Mouse (Mus musculus) forebrain, embryonic 12.5 days (tissue): ENCODE measurements around the gene BC025920. TPM values are rescaled to one million over a fixed set of nuclear protein-coding genes. Genes with fewer than 3 reads are reported as not detected.
A peak's percentile ranks its signal among the peaks of the same experiment; 100 is the strongest.

Experiments
- ATAC-seq: fragments of 200-750 bp; cut with Nextera tagmentation; 2 replicates; pipeline ENCODE4 v1.8.0; 2017; ENCODE audit warnings: moderate TSS enrichment; ENCODE audit not compliant: low FRiP score
- H3K27ac ChIP-seq: fragments of 300-500 bp; sonication (generic); 2 replicates; pipeline ENCODE4 v1.5.1; 2016; ENCODE audit warnings: mild to moderate bottlenecking
- H3K27me3 ChIP-seq: fragments of 300-500 bp; sonication (generic); 2 replicates; pipeline ENCODE4 v1.6.1; 2016; ENCODE audit warnings: mild to moderate bottlenecking
- H3K36me3 ChIP-seq: fragments of 300-500 bp; sonication (generic); replicated peaks from 2 replicates; pipeline ENCODE4 v1.6.1; 2016; ENCODE audit warnings: mild to moderate bottlenecking
- H3K4me1 ChIP-seq: fragments of 300-500 bp; sonication (generic); 2 replicates; pipeline ENCODE4 v1.6.1; 2016
- H3K4me2 ChIP-seq: fragments of 300-500 bp; sonication (generic); 2 replicates; pipeline ENCODE4 v1.6.1; 2016; ENCODE audit warnings: mild to moderate bottlenecking, moderate library complexity
- H3K4me3 ChIP-seq: fragments of 300-500 bp; sonication (generic); replicated peaks from 2 replicates; pipeline ENCODE4 v1.5.1; 2016; ENCODE audit warnings: mild to moderate bottlenecking
- H3K9ac ChIP-seq: fragments of 300-500 bp; sonication (generic); 2 replicates; pipeline ENCODE4 v1.6.1; 2016; ENCODE audit warnings: mild to moderate bottlenecking
- H3K9me3 ChIP-seq: fragments of 300-500 bp; sonication (generic); 2 replicates; pipeline ENCODE4 v1.6.1; 2016
- WGBS: fragments of 180-500 bp; shearing (Covaris S2); methylation state at CpG from one replicate; pipeline ENCODE4 v1.1.7; 2016; 5-methylcytosine and 5-hydroxymethylcytosine counted together
- polyA plus RNA-seq: library from polyadenylated mRNA; unstranded; fragments of >200 nt; fragmentation: Nextera tagmentation; extraction: Ambion mirVana; gene quantifications from 2 replicates; pipeline ENCODE4 v1.2.1, GENCODE M21; 2016

BC025920 gene
- polyA plus RNA-seq, 1 experiment from 2014 or later = 2.2 TPM

DNA sequence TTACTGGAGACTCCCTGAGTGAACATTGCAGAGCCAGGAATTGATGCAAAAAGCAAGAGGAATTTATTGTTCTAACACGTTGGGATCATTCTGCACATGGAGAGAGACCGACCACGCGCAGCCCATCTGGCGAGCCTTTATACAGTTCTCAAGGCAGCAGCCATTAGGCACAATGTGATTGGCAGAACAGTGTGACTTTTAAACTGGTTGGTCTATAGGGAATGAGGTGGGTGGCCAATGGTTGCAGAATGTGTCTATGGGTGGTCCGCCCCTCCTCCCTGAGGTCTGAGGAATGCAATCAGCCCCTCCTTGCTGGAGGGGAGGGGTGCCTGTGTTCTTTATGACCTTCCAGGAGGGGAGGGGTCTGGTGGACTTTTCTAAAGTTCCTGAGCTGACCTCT lies 9.4 kb downstream of the BC025920 start:
- Histone ChIP-seq H3K4me3 (no peak overlapping the region), H3K27me3 (peaks cover 7% of the 10 kb centered on the region), H3K4me2 (no peak overlapping the region), H3K9me3 (no peaks in the 10 kb centered on the region; the same call in 1 of the 2 replicates), H3K9ac (no peak overlapping the region), H3K27ac (no peak overlapping the region), H3K4me1 (no peaks in the 10 kb centered on the region), H3K36me3 (peaks cover 4% of the 10 kb centered on the region; the same call in 1 of the 2 replicates)
- no peak for ATAC-seq
- WGBS = 68% methylated on average over 6 of the region's 6 CpGs

DNA sequence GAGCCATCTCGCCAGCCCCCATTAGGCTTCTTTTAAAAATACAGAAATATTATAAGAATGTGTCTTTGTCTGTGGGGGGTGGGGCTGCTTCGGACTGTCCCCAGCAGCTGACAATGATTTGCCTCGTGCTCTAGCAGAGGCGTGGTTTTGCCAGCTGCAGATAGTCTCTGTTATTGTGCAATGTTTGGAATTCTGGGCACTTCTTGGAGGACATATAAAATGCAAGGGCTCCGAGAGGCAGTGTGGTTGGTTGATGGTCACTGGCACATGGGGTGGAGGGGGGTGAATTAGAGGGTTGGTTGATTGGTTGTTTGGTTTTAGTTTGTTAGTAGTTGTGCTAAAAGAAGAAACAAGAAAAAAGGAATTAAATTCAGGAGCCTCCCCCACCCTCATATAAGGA lies 13.9 kb downstream of the BC025920 start:
- Histone ChIP-seq H3K9me3 (no peaks in the 10 kb centered on the region; the same call in 1 of the 2 replicates), H3K4me3 (no peak overlapping the region), H3K27ac (no peak overlapping the region), H3K4me1 (no peaks in the 10 kb centered on the region), H3K27me3 (no peaks in the 10 kb centered on the region), H3K36me3 (peaks cover 42% of the 10 kb centered on the region), H3K9ac (no peak overlapping the region), H3K4me2 (no peak overlapping the region)
- WGBS = 83% methylated on average over 5 of the region's 5 CpGs
- ATAC-seq = no peak

DNA sequence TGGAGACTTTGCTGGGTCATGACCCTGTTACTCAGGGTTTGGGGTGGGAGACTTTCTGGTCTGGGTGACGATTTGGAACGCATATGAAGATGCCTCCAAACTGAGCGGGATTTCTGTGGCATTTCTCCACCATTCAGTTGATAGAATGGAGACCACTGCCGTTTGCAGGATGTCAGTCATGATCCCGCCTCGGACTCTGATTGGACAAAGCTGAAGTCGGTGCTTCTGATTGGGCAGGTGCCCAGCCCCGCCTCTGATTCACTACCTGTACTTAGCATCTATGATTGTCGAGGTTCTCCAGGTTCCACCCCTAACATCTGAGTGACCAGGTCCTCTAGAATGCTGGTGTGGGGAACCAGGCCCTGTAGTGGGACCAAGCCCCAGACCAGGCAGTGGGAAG lies 14.7 kb downstream of the BC025920 start:
- no peaks in the 10 kb centered on the region; the same call in 1 of the 2 replicates for H3K9me3 ChIP-seq
- H3K9ac ChIP-seq = no peak overlapping the region
- H3K27me3 ChIP-seq = no peaks in the 10 kb centered on the region
- 61% methylated on average over 9 of the region's 9 CpGs for WGBS
- H3K36me3 ChIP-seq = peaks cover 50% of the 10 kb centered on the region
- no peak for ATAC-seq
- H3K27ac ChIP-seq = no peak overlapping the region
- no peak overlapping the region for H3K4me3 ChIP-seq
- H3K4me1 ChIP-seq = 0 out of 2 replicates have a peak, but pooled peaks cover under 1% of the 10 kb centered on the region
- no peak overlapping the region for H3K4me2 ChIP-seq

DNA sequence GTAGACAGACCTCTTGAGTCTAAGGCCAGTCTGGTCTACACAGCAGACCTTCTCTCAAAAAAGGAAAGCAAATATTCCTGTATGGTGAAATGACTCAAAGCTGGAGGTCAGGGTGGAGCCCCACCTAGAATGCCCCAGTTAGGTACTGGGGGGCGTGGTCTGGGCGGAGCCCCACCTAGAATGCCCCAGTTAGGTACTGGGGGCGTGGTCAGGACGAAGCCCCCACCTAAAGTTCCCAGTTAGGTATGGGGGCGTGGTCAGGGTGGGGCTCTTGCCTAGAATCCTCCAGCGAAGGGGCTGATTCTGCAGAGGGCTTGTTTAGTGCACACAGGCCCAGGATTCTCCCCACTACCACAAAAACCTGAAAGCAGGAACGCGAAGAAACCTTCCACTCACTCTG lies 17.4 kb downstream of the BC025920 start:
- H3K9me3 ChIP-seq = no peaks in the 10 kb centered on the region; the same call in 1 of the 2 replicates
- H3K27me3 ChIP-seq = no peaks in the 10 kb centered on the region
- H3K27ac ChIP-seq = no peak overlapping the region
- H3K4me1 ChIP-seq = peaks cover 20% of the 10 kb centered on the region
- H3K9ac ChIP-seq = no peak overlapping the region
- H3K4me2 ChIP-seq = no peak overlapping the region
- ATAC-seq = no peak
- WGBS = 57% methylated on average over 8 of the region's 8 CpGs
- H3K4me3 ChIP-seq = no peak overlapping the region
- H3K36me3 ChIP-seq = peaks cover 53% of the 10 kb centered on the region

DNA sequence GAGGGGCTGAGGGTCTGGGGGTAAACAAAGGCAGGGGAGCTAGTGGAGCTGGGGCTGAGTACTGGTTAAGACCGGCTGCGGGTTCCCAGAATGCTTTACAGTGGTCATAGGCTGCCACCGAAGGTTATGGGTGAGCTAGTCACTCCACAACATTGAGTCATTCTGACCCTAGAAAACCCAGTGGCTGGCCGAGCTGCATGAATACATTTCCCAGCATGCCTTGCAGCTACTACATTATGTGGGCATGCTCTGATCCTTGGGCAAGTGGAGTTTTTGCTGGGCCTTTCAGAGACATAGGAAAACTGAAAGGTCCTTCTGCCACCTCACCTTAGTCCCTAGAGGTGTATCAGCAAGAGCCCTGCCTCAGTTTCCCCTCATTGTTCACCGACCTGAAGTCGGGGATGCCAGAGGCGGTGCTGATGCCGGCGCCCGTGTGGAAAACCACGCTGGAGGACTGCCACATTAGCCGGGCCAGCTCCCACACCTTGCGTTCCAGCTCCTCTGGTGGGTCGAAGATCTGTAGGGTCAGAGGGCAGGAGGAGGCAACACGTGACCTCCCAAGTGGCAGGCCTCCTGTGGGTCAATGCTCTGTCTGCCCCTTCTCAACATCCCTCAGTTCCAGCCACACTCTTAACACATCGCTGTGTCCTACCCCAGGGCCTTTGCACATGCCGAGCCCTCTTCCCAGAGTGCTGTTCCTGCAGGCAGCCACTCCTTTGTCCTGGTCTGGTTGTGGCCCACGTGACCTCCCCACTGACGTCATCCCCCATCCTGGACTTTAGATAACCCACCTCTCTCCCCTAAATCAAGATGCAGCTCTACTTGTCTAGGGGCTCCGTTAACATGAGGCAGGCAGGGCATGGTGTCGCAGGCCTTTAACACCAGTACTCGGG lies 20.3 kb downstream of the BC025920 start:
- Histone ChIP-seq H3K4me2 (peak overlapping the region; percentile 77), H3K4me3 (peak overlapping the region; percentile 61), H3K27me3 (peaks cover 5% of the 10 kb centered on the region; the same call in 1 of the 2 replicates), H3K9me3 (no peaks in the 10 kb centered on the region), H3K27ac (peak overlapping the region; percentile 85; the same call in 1 of the 2 replicates), H3K36me3 (peaks cover 44% of the 10 kb centered on the region), H3K4me1 (peaks cover 20% of the 10 kb centered on the region), H3K9ac (peak overlapping the region; percentile 68)
- WGBS = 90% methylated on average over 22 of the region's 22 CpGs
- peak; percentile 12; the same call in 1 of the 2 replicates for ATAC-seq

DNA sequence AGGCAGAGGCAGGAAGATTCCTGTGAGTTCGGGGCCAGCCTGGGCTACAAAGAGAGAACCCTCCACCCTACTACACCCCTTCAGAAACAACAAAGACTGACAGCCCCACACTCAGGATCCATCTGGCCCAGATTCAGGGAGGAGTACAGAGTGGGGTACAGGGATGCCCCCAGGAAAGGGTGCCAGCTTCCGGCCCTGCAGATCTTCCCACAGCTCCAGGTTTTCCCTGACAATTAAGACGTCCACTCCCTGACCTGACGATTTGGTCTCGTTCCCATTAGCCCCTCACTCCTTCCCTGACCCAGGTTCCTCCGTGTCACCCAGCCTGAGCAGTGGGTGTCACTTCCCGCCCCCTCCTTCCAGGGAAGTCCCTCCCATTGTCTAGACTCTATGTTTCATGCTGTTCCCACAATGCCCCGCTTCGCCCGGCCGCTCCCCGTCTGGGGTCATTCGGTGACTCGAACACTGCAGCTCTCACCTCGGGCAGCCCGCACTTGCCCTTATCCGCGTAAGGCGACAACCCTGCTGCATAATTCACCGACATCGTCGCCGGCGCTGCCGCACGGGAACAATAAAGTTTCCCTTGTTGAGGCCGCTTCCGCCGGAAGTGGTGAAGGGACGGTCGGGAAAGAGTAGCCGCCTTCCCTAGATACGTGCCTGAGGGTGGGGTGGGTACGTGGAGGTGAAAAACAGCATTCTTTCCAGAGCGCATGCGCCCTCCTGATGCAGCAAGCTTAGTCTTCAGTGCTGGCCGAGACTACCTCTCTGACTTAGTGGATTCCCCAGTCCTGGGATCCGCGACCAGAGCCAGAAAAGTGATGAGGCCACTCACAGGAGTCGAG lies 21.1 kb downstream of the BC025920 start, which contains the start of gene Sirt6:
Sirt6 (minus strand) TSS at position 804 of the 842 bp plus-strand sequence.
- peaks cover 5% of the 10 kb centered on the region; the same call in 1 of the 2 replicates for H3K27me3 ChIP-seq
- WGBS = 6% methylated on average over 40 of the region's 40 CpGs
- H3K36me3 ChIP-seq = peaks cover 37% of the 10 kb centered on the region
- peak; percentile 92 for ATAC-seq
- peak within 1 kb of the TSS; percentile 61 for H3K4me3 ChIP-seq
- H3K27ac ChIP-seq = peak within 1 kb of the TSS; percentile 85
- peak within 1 kb of the TSS; percentile 68 for H3K9ac ChIP-seq
- H3K9me3 ChIP-seq = no peaks in the 10 kb centered on the region
- peak within 1 kb of the TSS; percentile 77 for H3K4me2 ChIP-seq
- peaks cover 20% of the 10 kb centered on the region for H3K4me1 ChIP-seq

DNA sequence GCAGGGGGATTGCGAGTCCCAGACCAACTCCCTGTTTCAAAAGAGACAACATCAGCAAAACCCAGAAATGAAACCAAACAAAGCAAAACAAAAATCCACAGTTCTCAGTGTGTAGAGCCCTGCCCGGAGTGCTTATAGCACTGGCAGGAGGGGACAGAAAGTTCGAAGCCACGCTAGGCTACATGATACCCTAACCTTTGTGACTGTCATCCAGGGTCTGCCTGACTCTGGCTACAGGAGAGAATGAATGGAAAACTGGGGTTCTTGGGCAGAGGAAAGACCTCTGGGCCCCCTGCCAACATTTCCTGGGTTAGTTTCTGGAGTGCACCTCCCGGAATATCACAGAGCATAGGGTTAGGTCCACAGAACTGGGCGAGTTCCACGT lies 21.8 kb downstream of the BC025920 start:
- peak overlapping the region; percentile 68 for H3K9ac ChIP-seq
- peak; percentile 36; the same call in 1 of the 2 replicates for ATAC-seq
- H3K4me3 ChIP-seq = peak overlapping the region; percentile 61
- 61% methylated on average over 7 of the region's 7 CpGs for WGBS
- peak overlapping the region; percentile 77 for H3K4me2 ChIP-seq
- H3K27me3 ChIP-seq = peaks cover 5% of the 10 kb centered on the region; the same call in 1 of the 2 replicates
- H3K36me3 ChIP-seq = peaks cover 31% of the 10 kb centered on the region
- peak overlapping the region; percentile 85 for H3K27ac ChIP-seq
- H3K9me3 ChIP-seq = no peaks in the 10 kb centered on the region
- H3K4me1 ChIP-seq = peaks cover 20% of the 10 kb centered on the region

DNA sequence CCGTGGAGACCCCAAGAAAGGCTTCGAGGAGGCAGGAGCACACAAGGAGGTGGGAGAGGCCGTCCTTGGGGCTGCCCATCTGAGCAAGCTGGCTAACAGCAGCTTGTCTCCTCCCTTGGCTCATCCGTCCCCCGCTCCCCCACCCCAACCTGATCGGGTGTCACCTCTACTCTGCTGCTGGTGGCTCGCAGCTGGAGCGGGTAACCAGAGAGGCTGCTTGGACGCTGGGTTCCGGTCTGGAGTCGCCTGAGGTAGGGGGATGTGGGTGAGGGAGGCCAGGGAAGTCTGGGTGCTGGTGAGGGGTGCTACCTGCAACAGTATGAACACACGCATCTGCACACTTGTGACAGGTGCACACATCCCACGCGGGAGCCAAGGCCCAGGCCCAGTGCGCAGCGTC lies 22.3 kb downstream of the BC025920 start, which contains the start of gene Ankrd24:
Ankrd24 (plus strand) TSS at position 151 of the 400 bp plus-strand sequence.
- Histone ChIP-seq H3K4me3 (peak within 1 kb of the TSS; percentile 61), H3K27ac (peak within 1 kb of the TSS; percentile 85)

DNA sequence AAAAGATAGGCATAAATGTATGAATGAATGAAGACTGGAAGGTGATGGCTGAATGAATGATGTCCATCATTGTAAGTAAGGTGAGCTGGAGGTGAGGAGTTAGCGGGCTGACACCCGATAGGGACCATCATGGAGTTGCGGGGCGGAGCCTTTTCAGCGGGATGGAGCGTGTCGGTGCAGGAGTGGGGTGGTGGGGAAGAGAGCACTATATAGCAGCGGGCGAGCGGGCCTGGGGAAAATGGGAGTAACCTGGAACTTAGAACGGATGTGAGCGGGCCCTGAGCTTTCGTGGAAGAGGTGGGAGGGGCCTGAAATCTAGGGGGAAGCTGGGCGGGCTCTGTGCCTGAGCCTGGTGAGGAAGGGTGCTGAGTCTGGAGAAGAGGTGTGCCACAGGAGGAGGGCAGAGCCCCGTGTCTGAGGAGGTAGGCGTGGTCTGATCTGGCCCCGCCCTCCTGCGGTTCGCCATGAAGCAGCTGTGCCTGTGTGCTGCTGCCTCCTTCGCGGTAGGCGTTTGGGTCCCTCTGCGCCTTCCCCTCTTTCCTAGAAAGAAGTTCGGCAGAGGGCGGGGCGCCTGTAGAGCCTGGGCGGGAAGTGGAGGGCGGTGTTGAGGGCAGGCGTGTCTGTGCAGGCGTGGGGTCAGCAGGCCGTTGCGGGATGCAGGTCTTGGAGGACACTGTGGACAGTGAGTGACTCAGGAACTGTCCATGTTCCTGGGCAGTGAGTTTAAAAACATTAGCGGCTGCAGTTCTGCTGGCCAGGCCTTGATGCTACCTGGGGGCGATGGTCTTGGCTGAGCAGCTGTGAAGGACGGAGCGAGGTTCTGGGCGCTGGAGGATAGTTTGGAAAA lies 27.4 kb downstream of the BC025920 start:
- Histone ChIP-seq H3K4me1 (peaks cover 13% of the 10 kb centered on the region), H3K9ac (peak overlapping the region; percentile 50), H3K4me3 (peak overlapping the region; percentile 42), H3K27ac (peak overlapping the region; percentile 15), H3K36me3 (no peaks in the 10 kb centered on the region), H3K9me3 (no peaks in the 10 kb centered on the region), H3K27me3 (peaks cover 19% of the 10 kb centered on the region; the same call in 1 of the 2 replicates), H3K4me2 (peak overlapping the region; percentile 69)
- 4% methylated on average over 36 of the region's 37 CpGs for WGBS
- ATAC-seq = peak; percentile 93

More for the DNA sequence above, 22.3 kb downstream of the BC025920 start, which contains the start of gene Ankrd24:
- H3K9ac ChIP-seq = peak within 1 kb of the TSS; percentile 68
- H3K4me1 ChIP-seq = peaks cover 25% of the 10 kb centered on the region
- peaks cover 5% of the 10 kb centered on the region; the same call in 1 of the 2 replicates for H3K27me3 ChIP-seq
- WGBS = 86% methylated on average over 16 of the region's 16 CpGs
- peak within 1 kb of the TSS; percentile 77 for H3K4me2 ChIP-seq
- no peaks in the 10 kb centered on the region for H3K9me3 ChIP-seq
- ATAC-seq = no peak
- H3K36me3 ChIP-seq = peaks cover 27% of the 10 kb centered on the region

DNA sequence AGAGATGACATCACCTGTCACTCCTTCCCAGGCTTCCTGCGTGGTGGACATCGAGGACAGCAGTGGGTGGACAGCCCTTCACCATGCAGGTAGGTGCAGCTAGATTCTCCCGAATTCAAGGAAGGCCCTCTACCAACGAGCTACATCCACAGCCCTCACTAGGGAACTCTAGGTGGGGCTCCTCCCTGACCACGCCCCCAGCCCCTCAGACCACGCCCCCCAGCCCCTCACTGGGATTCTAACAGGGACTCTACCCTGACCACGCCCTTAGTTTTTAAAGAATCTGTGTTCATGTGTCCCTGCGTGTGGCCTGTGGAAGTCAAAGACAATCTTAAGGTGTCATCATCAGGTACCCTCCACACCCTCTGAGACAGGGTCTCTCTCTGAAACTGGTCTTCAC lies 30.3 kb downstream of the BC025920 start:
- Histone ChIP-seq H3K9ac (no peak overlapping the region), H3K4me1 (peaks cover 18% of the 10 kb centered on the region), H3K27ac (no peak overlapping the region), H3K4me3 (no peak overlapping the region), H3K4me2 (no peak overlapping the region), H3K27me3 (peaks cover 14% of the 10 kb centered on the region; the same call in 1 of the 2 replicates), H3K36me3 (no peaks in the 10 kb centered on the region), H3K9me3 (no peaks in the 10 kb centered on the region)
- ATAC-seq = no peak
- 26% methylated on average over 8 of the region's 8 CpGs for WGBS

DNA sequence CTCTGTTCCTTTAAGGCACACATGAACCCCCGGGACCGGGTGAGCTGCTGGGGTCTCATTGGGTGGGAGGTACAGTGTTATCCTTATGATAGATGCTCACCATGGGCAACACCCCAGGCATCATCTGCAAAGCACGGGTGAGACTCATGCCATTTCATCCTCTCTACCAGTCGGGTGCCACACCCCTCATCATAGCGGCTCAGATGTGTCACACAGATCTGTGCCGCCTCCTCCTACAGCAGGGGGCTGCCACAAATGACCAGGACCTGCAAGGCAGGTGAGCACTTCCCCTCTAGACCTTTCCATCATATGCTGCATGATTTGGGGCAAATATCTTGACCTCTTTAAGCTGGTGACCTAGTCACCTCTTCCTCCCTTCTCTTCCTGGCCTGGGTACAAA lies 32.0 kb downstream of the BC025920 start:
- no peaks in the 10 kb centered on the region for H3K36me3 ChIP-seq
- peaks cover 33% of the 10 kb centered on the region for H3K4me1 ChIP-seq
- ATAC-seq = no peak
- no peak overlapping the region for H3K27ac ChIP-seq
- H3K4me3 ChIP-seq = no peak overlapping the region
- no peak overlapping the region for H3K9ac ChIP-seq
- WGBS = 75% methylated on average over 6 of the region's 6 CpGs
- H3K4me2 ChIP-seq = no peak overlapping the region
- H3K9me3 ChIP-seq = no peaks in the 10 kb centered on the region
- H3K27me3 ChIP-seq = peaks cover 14% of the 10 kb centered on the region; the same call in 1 of the 2 replicates
